Mouse (Mus musculus): ENCODE data around the gene Slc25a51. TPM values are rescaled to one million over a fixed set of nuclear protein-coding genes. Genes with fewer than 3 reads are reported as not detected.

Gene Slc25a51
- total and polyA plus RNA-seq, 3 experiments: 43.8 to 395 (median 47.5) TPM

- TF ChIP-seq MYB (IDR thresholded peaks at IDR 0.05; ENCODE audit: low read depth, low read length) (no peak), JUND (IDR thresholded peaks at IDR 0.05; ENCODE audit: low read depth, low read length) (no peak), ZNF384 (IDR thresholded peaks at IDR 0.05; ENCODE audit: low read depth, low read length) (no peak), ZKSCAN1 (IDR thresholded peaks at IDR 0.05; ENCODE audit: low read depth, low read length) (no peak), CHD1 (IDR thresholded peaks at IDR 0.05; ENCODE audit: low read depth, low read length) (no peak), RAD21 (IDR thresholded peaks at IDR 0.05; ENCODE audit: low read depth, low read length) (no peak), NRF1 (IDR thresholded peaks at IDR 0.05; ENCODE audit: insufficient read depth, low read depth, low read length, poor library complexity, severe bottlenecking) (no peak), MXI1 (IDR thresholded peaks at IDR 0.05; ENCODE audit: low read depth, low read length) (no peak), CHD2 (IDR thresholded peaks at IDR 0.05; ENCODE audit: low read length) (no peak), MAFK (IDR thresholded peaks at IDR 0.05; ENCODE audit: borderline replicate concordance, low read depth, low read length) (no peak), GABPA (IDR thresholded peaks at IDR 0.05; ENCODE audit: low read depth, low read length) (no peak), MAX (IDR thresholded peaks at IDR 0.05; ENCODE audit: low read length) (no peak)
Observed at GRCm38 (mm10) chr4:45444813-45445212, 36.2 kb upstream of the Slc25a51 start.

GRCm38 (mm10) chr4:45443652-45444051 lies 35.1 kb upstream of the Slc25a51 start:
- Histone ChIP-seq H3K9ac (ENCODE audit: control insufficient read depth, low read depth, low read length, poor library complexity, severe bottlenecking) (no peak overlapping the region), H3K9me3 (replicated peaks; ENCODE audit: insufficient read depth, low read length) (no peaks in the 10 kb centered on the region), H3K27ac (ENCODE audit: control insufficient read depth, low read depth, low read length) (no peak overlapping the region), H3K4me1 (ENCODE audit: control insufficient read depth in 1 of 2, insufficient read depth in 2 of 2, low read length in 2 of 2) (no peaks in the 10 kb centered on the region), H3K36me3 (ENCODE audit: control insufficient read depth in 1 of 2, insufficient read depth in 2 of 2, low read length in 2 of 2) (no peaks in the 10 kb centered on the region; a peak in 2 of 4 replicates), H3K27me3 (ENCODE audit: control insufficient read depth in 1 of 2, insufficient read depth in 2 of 2, low read length in 2 of 2) (no peaks in the 10 kb centered on the region), H3K4me3 (ENCODE audit: control insufficient read depth in 1 of 2, insufficient read depth in 1 of 2, low read depth in 2 of 2, low read length in 2 of 2) (no peak overlapping the region), H3K79me2 (ENCODE audit: control insufficient read depth, insufficient read depth, low read length, poor library complexity) (no peaks in the 10 kb centered on the region)
- TF ChIP-seq RCOR1 (IDR thresholded peaks at IDR 0.05; ENCODE audit: low read depth, low read length) (no peak), MAZ (IDR thresholded peaks at IDR 0.05; ENCODE audit: low read depth, low read length) (no peak), ZC3H11A (IDR thresholded peaks at IDR 0.05; ENCODE audit: low read depth, low read length) (no peak), MAX (IDR thresholded peaks at IDR 0.05; ENCODE audit: low read length) (no peak), GATA1 (IDR thresholded peaks at IDR 0.05; ENCODE audit: low read depth, low read length) (no peak), MXI1 (IDR thresholded peaks at IDR 0.05; ENCODE audit: low read depth, low read length) (no peak), TAL1 (IDR thresholded peaks at IDR 0.05; ENCODE audit: low read length) (no peak), NRF1 (IDR thresholded peaks at IDR 0.05; ENCODE audit: insufficient read depth, low read depth, low read length, poor library complexity, severe bottlenecking) (no peak), HCFC1 (IDR thresholded peaks at IDR 0.05; ENCODE audit: low read depth, low read length) (no peak)
- no peak for DNase-seq (ENCODE audit: low read depth, low spot score)

More at GRCm38 (mm10) chr4:45444813-45445212, 36.2 kb upstream of the Slc25a51 start:
- no peaks in the 10 kb centered on the region for H3K4me1 ChIP-seq (ENCODE audit: control insufficient read depth in 1 of 2, insufficient read depth in 2 of 2, low read length in 2 of 2)
- no peaks in the 10 kb centered on the region for H3K9me3 ChIP-seq (replicated peaks; ENCODE audit: insufficient read depth, low read length)
- no peaks in the 10 kb centered on the region for H3K27me3 ChIP-seq (ENCODE audit: control insufficient read depth in 1 of 2, insufficient read depth in 2 of 2, low read length in 2 of 2)
- H3K79me2 ChIP-seq (ENCODE audit: control insufficient read depth, insufficient read depth, low read length, poor library complexity): no peaks in the 10 kb centered on the region
- no peak overlapping the region for H3K4me3 ChIP-seq (ENCODE audit: control insufficient read depth in 1 of 2, insufficient read depth in 1 of 2, low read depth in 2 of 2, low read length in 2 of 2)
- no peaks in the 10 kb centered on the region; a peak in 2 of 4 replicates for H3K36me3 ChIP-seq (ENCODE audit: control insufficient read depth in 1 of 2, insufficient read depth in 2 of 2, low read length in 2 of 2)
- no peak overlapping the region for H3K27ac ChIP-seq (ENCODE audit: control insufficient read depth, low read depth, low read length)
- DNase-seq (ENCODE audit: low read depth, low spot score): no peak
- no peak overlapping the region for H3K9ac ChIP-seq (ENCODE audit: control insufficient read depth, low read depth, low read length, poor library complexity, severe bottlenecking)

Data from MEL (cell line).